In genomic region chr6:91534268-91534667, GRCm38 (mm10) we compare ENCODE assay signal across 18 mouse cellular contexts. TPM values are rescaled to one million over a fixed set of nuclear protein-coding genes. Genes with fewer than 3 reads are reported as not detected.
DNase-seq lines count a peak whose midpoint lies in the region; ATAC-seq lines count a peak whose summit lies in the region.
"Had no signal": no experiment of that assay in that cellular context is flagged by ENCODE, and none has a peak within 500 bp of the region (broad histone marks: within the 10 kb centered on the region; RNA-seq: fewer than 3 reads in every experiment).

No protein-coding gene starts in this region.

- no peaks in the 10 kb centered on the region for H3K27me3 ChIP-seq in neural tube, embryonic 13.5 days
- H3K27me3 ChIP-seq in kidney, embryonic 14.5 days (ENCODE audit: control insufficient read depth, insufficient read depth, low read length): no peaks in the 10 kb centered on the region
- H3K27me3 ChIP-seq: embryonic facial prominence, embryonic 12.5 days; forebrain, embryonic 15.5 days; hindbrain, embryonic 12.5 days had no signal

- WGBS in neural tube, embryonic 13.5 days: 78% methylated on average over 4 of the region's 4 CpGs
- 83% methylated on average over 4 of the region's 4 CpGs for WGBS in kidney, embryonic 14.5 days

- no peaks in the 10 kb centered on the region for H3K36me3 ChIP-seq in neural tube, embryonic 13.5 days
- no peaks in the 10 kb centered on the region; the same call in 1 of the 2 replicates for H3K36me3 ChIP-seq in kidney, embryonic 14.5 days (ENCODE audit: control insufficient read depth, insufficient read depth, low read length)
- H3K36me3 ChIP-seq: embryonic facial prominence, embryonic 12.5 days; forebrain, embryonic 15.5 days; hindbrain, embryonic 12.5 days had no signal

- DNase-seq in neural tube, embryonic 10.5 days (ENCODE audit: extremely low spot score, low spot score): no peak
- DNase-seq in kidney, postnatal 36 days: peak; percentile 64 to 85
- DNase-seq in thymus, postnatal 25 days: no peak
- DNase-seq in adrenal gland, postnatal 4 days (ENCODE audit: low spot score in 2 of 2): no peak
- no peak for DNase-seq in B cell, adult 2 months
- DNase-seq: adrenal gland, postnatal 14 days; cerebellum, adult 8-10 months; cerebellum, postnatal 14 days; gastrocnemius, postnatal 36 days; heart, adult 11 months; heart, postnatal 10 days; heart, postnatal 4 days had no signal

- no peak overlapping the region for H3K9ac ChIP-seq in neural tube, embryonic 13.5 days
- H3K9ac ChIP-seq in kidney, embryonic 14.5 days (ENCODE audit: low read depth, low read length): no peak overlapping the region
- H3K9ac ChIP-seq: embryonic facial prominence, embryonic 12.5 days; forebrain, embryonic 15.5 days; hindbrain, embryonic 12.5 days had no signal

- no peak overlapping the region for H3K4me3 ChIP-seq in neural tube, embryonic 13.5 days
- no peak overlapping the region for H3K4me3 ChIP-seq in kidney, embryonic 14.5 days (ENCODE audit: low read length)
- H3K4me3 ChIP-seq: embryonic facial prominence, embryonic 12.5 days; forebrain, embryonic 15.5 days; hindbrain, embryonic 12.5 days had no signal

- 0 out of 2 replicates have a peak overlapping the region, but pooled peaks have one; percentile 13 for H3K27ac ChIP-seq in neural tube, embryonic 13.5 days (replicated peaks)
- H3K27ac ChIP-seq in kidney, embryonic 14.5 days (ENCODE audit: low read depth, low read length): 0 out of 2 replicates have a peak overlapping the region, but pooled peaks have one; percentile 11
- H3K27ac ChIP-seq: embryonic facial prominence, embryonic 12.5 days; forebrain, embryonic 15.5 days; hindbrain, embryonic 12.5 days had no signal

- no peak for ATAC-seq in neural tube, embryonic 13.5 days (ENCODE audit: low read depth)
- ATAC-seq in kidney, embryonic 14.5 days (ENCODE audit: low FRiP score, low TSS enrichment): no peak
- ATAC-seq: forebrain, embryonic 15.5 days; hindbrain, embryonic 16.5 days had no signal

- H3K9me3 ChIP-seq in neural tube, embryonic 13.5 days: no peaks in the 10 kb centered on the region
- no peaks in the 10 kb centered on the region for H3K9me3 ChIP-seq in kidney, embryonic 14.5 days (ENCODE audit: control insufficient read depth, low read length)
- H3K9me3 ChIP-seq: embryonic facial prominence, embryonic 12.5 days; forebrain, embryonic 15.5 days; hindbrain, embryonic 12.5 days had no signal

- H3K4me2 ChIP-seq in neural tube, embryonic 13.5 days: no peak overlapping the region
- no peak overlapping the region for H3K4me2 ChIP-seq in kidney, embryonic 14.5 days (replicated peaks; ENCODE audit: low read depth, low read length)
- H3K4me2 ChIP-seq: embryonic facial prominence, embryonic 12.5 days; forebrain, embryonic 15.5 days; hindbrain, embryonic 12.5 days had no signal

- peaks cover 9% of the 10 kb centered on the region for H3K4me1 ChIP-seq in neural tube, embryonic 13.5 days (replicated peaks)
- H3K4me1 ChIP-seq in kidney, embryonic 14.5 days (ENCODE audit: control insufficient read depth, insufficient read depth, low read length): peaks cover 15% of the 10 kb centered on the region
- H3K4me1 ChIP-seq: forebrain, embryonic 15.5 days; hindbrain, embryonic 12.5 days had no signal

RNA-seq across cellular contexts. Expression of gene Lsm3, which starts 18.5 kb away (rescaled TPM):
- 167 and 180 TPM in 2 replicates for polyA plus RNA-seq in neural tube, embryonic 13.5 days (2015; fragmentation: Nextera tagmentation; extraction: Ambion mirVana)
- 332 and 459 TPM in 2 replicates for polyA plus RNA-seq in kidney, embryonic 14.5 days (2014; fragmentation: Nextera tagmentation; extraction: Ambion mirVana)
- 10 to 100 TPM; 58.6 to 62.8 TPM for total RNA-seq in adrenal gland, postnatal 4 days (2021)

RNA-seq across cellular contexts. Expression of gene Xpc, which starts 18.6 kb away (rescaled TPM):
- polyA plus RNA-seq in neural tube, embryonic 13.5 days (2015; fragmentation: Nextera tagmentation; extraction: Ambion mirVana): 21.1 and 21.6 TPM in 2 replicates
- polyA plus RNA-seq in kidney, embryonic 14.5 days (2014; fragmentation: Nextera tagmentation; extraction: Ambion mirVana): 15.8 and 25.4 TPM in 2 replicates
- 10 to 100 TPM; 21.8 to 23.0 TPM for total RNA-seq in adrenal gland, postnatal 4 days (2021)

Comparison
In these comparisons a context has a peak if more than half of its experiments do, and no peak if none do; other contexts are left out.
1. DNase-seq: peak in kidney, postnatal 36 days (2 of 2); none in neural tube, embryonic 10.5 days (single experiment), thymus, postnatal 25 days (single experiment), adrenal gland, postnatal 4 days (0 of 2) and B cell, adult 2 months (0 of 2).